Mouse (Mus musculus) testis, adult 2 months (tissue): ENCODE results near the gene Hoxd10. TPM values are rescaled to one million over a fixed set of nuclear protein-coding genes. Genes with fewer than 3 reads are reported as not detected.

Experiments used
- H3K27ac ChIP-seq: fragments of 200-500 bp; 2 replicates; pipeline ENCODE4 v1.5.1; 2012; ENCODE audit warnings: low read depth, low read length; ENCODE audit not compliant: control insufficient read depth, insufficient read depth
- H3K27me3 ChIP-seq: fragments of 200-500 bp; 2 replicates; pipeline ENCODE4 v1.6.1; 2012; ENCODE audit warnings: mild to moderate bottlenecking, low read length, moderate library complexity; ENCODE audit not compliant: control insufficient read depth, insufficient read depth
- H3K36me3 ChIP-seq: fragments of 200-500 bp; 2 replicates; pipeline ENCODE4 v1.6.1; 2012; ENCODE audit warnings: mild to moderate bottlenecking, low read length; ENCODE audit not compliant: control insufficient read depth, insufficient read depth
- H3K4me1 ChIP-seq: fragments of 200-500 bp; 2 replicates; pipeline ENCODE4 v1.6.1; 2012; ENCODE audit warnings: low read length; ENCODE audit not compliant: control insufficient read depth, insufficient read depth
- H3K4me3 ChIP-seq: fragments of 200-500 bp; 2 replicates; pipeline ENCODE4 v1.5.1; 2012; ENCODE audit warnings: low read depth, mild to moderate bottlenecking, low read length, moderate library complexity, mixed read lengths; ENCODE audit not compliant: control insufficient read depth
- CTCF ChIP-seq: fragments of 200-500 bp; IDR thresholded peaks from 2 replicates; pipeline ENCODE4 v1.5.1; 2012; ENCODE audit warnings: low read depth, mild to moderate bottlenecking, inconsistent platforms, low read length, moderate library complexity; ENCODE audit not compliant: control insufficient read depth, insufficient read depth, insufficient replicate concordance
- POLR2A ChIP-seq: fragments of 200-500 bp; IDR thresholded peaks from 2 replicates; pipeline ENCODE4 v1.6.1; 2012; ENCODE audit warnings: low read depth, mild to moderate bottlenecking, inconsistent platforms, low read length, moderate library complexity; ENCODE audit not compliant: control insufficient read depth
- polyA plus RNA-seq: library from polyadenylated mRNA; depleted of rRNA; stranded (reverse); fragments of >200 nt; gene quantifications from 2 replicates; pipeline ENCODE4 v1.2.3, GENCODE M21; 2012

Hoxd10 gene
- polyA plus RNA-seq, 1 experiment = 0.73 TPM

- Histone ChIP-seq H3K36me3 (no peaks in the 10 kb centered on the region), H3K27me3 (peaks cover 9% of the 10 kb centered on the region), H3K27ac (no peak overlapping the region), H3K4me3 (no peak overlapping the region), H3K4me1 (peaks cover 1% of the 10 kb centered on the region; the same call in 1 of the 2 replicates)
- TF ChIP-seq CTCF (no peak), POLR2A (no peak)
These were observed 43.5 kb downstream of the Hoxd10 start for GRCm38 (mm10) chr2:74734996-74735811.

DNA sequence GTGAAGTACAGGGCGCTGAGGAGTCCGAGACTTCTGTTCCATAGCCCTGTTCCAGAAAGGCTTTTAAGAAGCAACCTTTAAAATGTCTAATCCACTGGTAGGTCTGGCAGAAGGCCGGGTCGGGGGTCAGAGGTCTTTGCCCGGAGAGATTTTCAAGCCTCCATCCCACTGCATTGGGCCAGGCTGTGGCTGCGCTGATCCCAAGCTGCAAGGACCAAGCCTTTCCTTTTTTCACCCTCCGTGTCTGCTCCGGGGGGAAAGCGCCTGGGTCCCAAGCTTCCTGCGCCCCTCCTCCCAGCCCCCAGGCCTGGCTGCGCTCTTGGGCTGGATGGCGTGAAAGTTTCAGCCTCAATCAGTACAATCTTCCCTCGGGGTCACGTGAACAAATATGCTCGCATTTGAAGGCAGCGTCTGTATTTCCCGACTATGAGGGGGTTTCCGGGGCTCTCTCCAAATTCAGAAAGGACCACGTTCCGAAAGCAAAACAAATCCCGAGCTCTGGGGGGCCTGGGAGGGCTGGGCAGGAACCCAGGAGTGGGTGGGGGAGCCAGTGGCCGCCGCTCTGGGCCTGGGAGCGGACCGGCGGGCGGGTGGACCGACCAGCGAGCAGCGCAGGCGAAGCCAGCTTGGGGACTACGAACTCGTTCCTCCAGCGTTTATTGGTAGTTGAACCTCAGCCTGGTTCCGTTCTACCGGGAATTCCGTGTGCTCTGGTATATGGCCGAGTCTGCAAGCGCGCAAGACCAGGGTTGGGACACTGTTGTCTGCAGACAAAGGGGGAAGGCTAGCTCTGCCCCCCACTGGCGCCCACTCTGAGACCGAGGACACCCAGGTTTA is 44.3 kb downstream of the Hoxd10 start:
- no peak overlapping the region for H3K27ac ChIP-seq
- H3K4me3 ChIP-seq = no peak overlapping the region

DNA sequence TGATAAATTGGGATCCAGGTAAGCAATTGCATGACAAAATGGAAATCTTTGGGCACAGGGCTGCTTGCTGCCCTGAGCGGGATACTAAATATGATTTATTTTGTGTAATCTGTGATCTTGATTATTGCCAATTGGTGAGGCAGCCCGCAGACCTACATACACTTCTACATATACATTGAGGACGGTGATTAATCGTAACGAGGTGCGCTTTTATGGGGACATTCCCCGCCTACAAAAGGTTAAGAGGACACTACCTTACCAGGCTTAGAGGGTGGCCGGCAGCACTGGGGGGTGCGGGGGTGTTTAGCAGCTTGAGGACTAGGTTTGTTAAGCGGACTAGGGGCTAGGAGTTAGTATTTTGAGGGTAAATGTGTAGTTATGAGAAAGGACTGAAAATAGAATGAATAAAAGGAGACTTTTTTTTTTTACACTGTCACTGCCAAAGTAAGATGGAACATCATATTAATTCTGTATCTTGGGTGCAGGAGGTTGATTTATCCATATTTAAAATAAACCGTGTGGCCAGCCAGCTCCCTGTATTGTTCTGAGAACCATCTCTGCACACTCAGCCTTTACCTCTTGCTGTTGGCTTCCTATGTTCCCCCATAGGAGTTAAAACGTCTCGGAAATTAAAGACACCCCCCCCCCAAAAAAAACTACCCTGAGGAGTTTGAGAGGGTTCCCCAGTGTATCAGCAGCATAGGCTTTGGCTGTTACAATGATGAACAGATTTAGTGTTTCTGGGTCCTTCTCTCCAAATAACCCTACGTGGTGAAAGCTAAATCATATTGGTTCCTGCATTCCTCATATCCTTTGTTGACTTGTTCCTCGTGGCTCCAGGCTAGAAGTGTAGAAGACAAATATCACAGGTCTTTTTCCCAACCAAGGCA is 45.2 kb downstream of the Hoxd10 start:
- H3K4me3 ChIP-seq = no peak overlapping the region
- TF ChIP-seq POLR2A (no peak), CTCF (no peak)
- no peak overlapping the region for H3K27ac ChIP-seq
- H3K36me3 ChIP-seq = no peaks in the 10 kb centered on the region
- H3K4me1 ChIP-seq = peaks cover 4% of the 10 kb centered on the region; the same call in 1 of the 2 replicates
- peaks cover 9% of the 10 kb centered on the region for H3K27me3 ChIP-seq

More for the DNA sequence above, 44.3 kb downstream of the Hoxd10 start:
- no peak for TF ChIP-seq POLR2A
- no peak for TF ChIP-seq CTCF
- Histone ChIP-seq H3K4me1 (peaks cover 4% of the 10 kb centered on the region; the same call in 1 of the 2 replicates), H3K36me3 (no peaks in the 10 kb centered on the region), H3K27me3 (peaks cover 9% of the 10 kb centered on the region)

- Histone ChIP-seq H3K4me1 (peaks cover 4% of the 10 kb centered on the region; the same call in 1 of the 2 replicates), H3K27ac (no peak overlapping the region), H3K4me3 (no peak overlapping the region), H3K27me3 (peaks cover 9% of the 10 kb centered on the region), H3K36me3 (no peaks in the 10 kb centered on the region)
- TF ChIP-seq CTCF (no peak), POLR2A (no peak)
These were observed 45.9 kb downstream of the Hoxd10 start for GRCm38 (mm10) chr2:74737578-74738070.

DNA sequence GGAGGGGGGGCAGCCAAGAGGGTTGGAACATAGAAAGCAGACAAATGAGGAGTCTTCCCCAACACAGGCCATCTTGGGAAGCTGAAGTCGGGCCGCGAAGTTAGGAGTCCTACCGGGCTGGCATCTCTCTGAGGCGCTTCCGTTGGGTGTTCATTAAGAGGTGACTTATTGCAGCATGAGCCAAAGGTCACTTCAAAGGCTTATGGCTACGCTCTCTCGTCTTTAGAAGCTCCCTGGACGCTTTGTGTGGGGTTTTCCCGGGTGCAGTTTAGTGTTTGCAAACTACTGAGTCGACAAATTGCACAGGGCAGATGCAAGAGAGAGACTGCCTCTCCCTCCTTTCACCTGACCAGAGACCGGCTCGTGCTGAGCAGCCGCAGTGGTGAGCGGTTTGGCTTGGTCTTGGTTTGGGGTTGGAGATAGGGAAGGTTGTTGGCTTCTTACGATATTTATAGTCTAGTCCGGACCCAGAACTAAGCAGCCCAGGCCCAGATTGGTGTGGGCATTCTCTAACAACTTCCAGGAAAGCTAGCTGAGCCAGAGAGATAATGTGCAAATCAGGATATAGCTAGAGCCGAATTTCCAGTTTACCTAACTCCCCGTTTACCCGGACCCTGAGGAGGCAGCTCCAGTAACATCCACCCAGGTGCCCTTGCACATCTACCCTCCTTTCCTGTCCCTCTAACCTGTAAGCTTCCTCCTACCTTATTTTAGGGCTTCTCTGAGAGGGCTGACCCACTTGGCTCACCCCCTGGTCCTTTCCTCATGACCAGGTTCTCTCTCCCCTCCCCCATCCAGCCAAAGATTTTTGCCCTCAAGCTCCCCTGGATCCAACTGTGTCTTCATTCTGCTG is 47.1 kb downstream of the Hoxd10 start:
- H3K4me1 ChIP-seq = peaks cover 4% of the 10 kb centered on the region; the same call in 1 of the 2 replicates
- TF ChIP-seq CTCF (no peak), POLR2A (no peak)
- H3K27ac ChIP-seq = no peak overlapping the region
- peaks cover 9% of the 10 kb centered on the region for H3K27me3 ChIP-seq
- H3K36me3 ChIP-seq = no peaks in the 10 kb centered on the region
- no peak overlapping the region for H3K4me3 ChIP-seq

DNA sequence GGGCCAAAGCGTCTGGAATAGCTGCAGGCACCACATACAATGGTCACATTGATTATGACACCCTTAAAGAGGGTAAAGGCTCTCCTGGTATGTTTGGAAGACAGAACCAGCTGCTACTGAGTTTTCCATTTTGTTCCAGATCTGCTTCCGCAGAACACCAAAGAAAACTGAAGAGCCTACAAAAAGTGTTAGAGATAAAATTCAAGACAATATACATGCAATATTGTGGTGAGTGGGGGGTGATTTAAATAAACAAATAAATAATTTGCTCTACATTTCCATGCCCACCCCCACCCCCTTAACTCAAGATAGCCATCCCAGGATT is 47.7 kb downstream of the Hoxd10 start:
- Histone ChIP-seq H3K4me3 (no peak overlapping the region), H3K36me3 (no peaks in the 10 kb centered on the region), H3K27me3 (peaks cover 8% of the 10 kb centered on the region), H3K27ac (no peak overlapping the region), H3K4me1 (peaks cover 4% of the 10 kb centered on the region; the same call in 1 of the 2 replicates)
- TF ChIP-seq CTCF (no peak), POLR2A (no peak)
